Mouse (Mus musculus) liver, postnatal 0 days (tissue): ENCODE data around the gene Dlst.

Experiments used
- CTCF ChIP-seq: sonication (generic); IDR thresholded peaks from 2 replicates; pipeline ENCODE4 v1.5.1; 2016; ENCODE audit warnings: antibody characterized with exemption, low read depth
- EP300 ChIP-seq: IDR thresholded peaks from 2 replicates; pipeline ENCODE4 v1.6.1; 2016; ENCODE audit warnings: antibody characterized with exemption, low read depth, mild to moderate bottlenecking

GRCm38 (mm10) chr12:85123108-85123530 lies 12.5 kb downstream of the Dlst start:
- no peak for TF ChIP-seq CTCF
- TF ChIP-seq EP300 = no peak
